Mouse (Mus musculus) cerebellum, postnatal 36 days (tissue): ENCODE measurements around the gene Akr1cl.

Experiments
- DNase-seq, 2 experiments: peaks; one replicate each; pipeline ENCODE4 v3.0.0; 2021 to 2022; ENCODE audit warnings: mixed read lengths in 2 of 2

Gene Akr1cl

DNA sequence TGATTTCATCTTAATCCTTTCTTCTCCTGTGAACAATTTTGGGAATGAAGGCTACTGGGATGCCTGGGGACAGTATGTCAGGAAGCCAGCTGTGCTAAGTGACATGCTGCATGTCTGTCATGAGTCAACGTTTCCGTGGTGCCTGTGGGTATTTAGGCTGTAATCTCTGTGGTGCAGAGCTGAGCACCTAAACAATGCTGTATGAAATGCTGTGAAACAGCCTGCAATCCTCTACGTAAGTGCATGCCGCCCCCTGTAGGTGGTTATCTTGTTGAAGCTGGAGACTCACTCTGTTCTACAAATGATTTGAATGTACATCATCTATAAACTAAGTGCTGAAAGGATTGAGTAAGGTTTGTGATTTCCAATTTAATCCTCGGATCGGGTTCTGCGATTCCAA, 46.4 kb downstream of the Akr1cl start:
- peak; percentile 52 to 59 for DNase-seq

DNA sequence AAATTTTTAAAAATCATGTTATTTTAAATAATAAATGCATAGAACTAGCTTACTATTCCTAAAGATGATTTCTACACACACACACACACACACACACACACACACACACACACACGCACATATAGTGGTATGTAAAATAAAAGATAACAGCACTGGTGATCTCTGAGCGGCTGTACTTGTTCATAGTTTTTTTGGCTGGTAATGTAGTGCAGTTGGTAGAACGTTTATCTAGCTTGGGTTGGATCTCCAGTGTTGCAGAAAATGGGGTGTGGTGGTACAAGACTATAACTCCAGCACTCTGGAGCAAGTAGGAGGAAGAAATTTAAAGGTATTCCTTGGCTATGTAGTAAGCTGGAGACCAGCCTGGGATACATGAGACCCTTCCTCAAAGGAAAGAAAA, 49.3 kb downstream of the Akr1cl start:
- no peak for DNase-seq

DNA sequence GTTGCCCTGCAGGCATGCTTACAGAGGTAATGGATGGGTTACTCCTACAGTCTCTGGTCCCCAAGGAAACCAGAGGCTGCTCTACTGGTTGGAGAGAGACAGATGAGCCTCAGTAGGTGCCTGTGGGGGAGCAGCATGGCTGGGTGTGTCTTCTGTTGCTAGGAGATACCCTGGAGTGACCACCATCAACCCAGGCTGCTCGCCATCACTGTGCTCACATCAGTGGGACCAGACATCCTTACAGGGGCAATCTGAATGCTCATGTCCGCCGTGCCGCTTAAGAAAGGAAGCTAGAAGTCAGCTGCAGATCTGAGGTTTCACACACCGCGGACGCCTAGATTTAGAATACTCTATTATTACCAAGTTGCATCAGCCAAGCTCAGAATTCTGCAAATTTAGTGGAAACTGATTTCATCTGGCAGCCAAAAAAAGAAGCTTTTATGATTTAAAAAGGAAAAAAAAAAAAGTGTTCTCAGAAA, 54.2 kb downstream of the Akr1cl start:
- no peak for DNase-seq

DNA sequence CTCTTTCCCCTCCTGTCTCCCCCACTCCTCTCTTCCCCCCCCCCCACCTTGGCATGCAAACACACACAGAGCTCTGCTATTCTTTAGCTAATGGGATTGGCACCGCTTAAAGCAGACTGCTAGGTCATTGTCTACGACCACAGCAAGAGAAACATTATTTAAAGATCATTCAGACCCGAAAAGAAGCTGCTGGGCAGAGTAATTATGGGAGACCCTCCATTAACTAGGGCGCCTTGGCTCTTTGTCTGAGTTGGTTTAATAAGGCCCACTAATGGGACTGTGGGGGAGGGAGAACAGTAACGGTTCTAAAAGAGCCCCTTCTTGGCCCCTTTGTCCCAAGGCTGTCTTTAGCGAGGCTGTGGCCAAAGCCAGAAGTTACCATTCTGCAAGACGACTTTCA, 57.2 kb downstream of the Akr1cl start:
- DNase-seq: no peak

DNA sequence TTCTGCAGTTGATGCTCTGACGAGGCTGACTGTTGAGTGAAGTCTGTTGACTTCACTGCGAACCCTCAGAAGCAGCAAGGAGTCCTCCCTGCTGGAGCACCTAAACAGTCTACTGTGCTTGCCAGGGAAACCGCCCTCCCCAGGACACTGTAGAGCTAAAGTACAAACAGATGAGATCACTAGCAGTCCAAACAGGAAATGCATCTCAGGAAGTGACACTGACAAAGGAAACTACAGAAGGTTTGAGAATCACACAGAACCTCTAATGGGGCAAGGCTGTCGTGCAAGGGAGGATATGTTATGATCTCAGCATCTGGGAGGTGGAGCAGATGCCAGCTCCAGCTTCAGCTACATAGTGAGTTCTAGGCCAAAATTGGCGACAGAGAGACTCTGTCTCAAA, 61.9 kb downstream of the Akr1cl start:
- no peak for DNase-seq
